Mouse (Mus musculus) heart, embryonic 11.5 days (tissue): ENCODE measurements around the gene Lmbr1. TPM values are rescaled to one million over a fixed set of nuclear protein-coding genes. Genes with fewer than 3 reads are reported as not detected.
"Not testable (repeated sequence)": the region's sequence is repeated elsewhere in the genome, so short reads cannot be mapped to it uniquely, and the experiment has no call there.

Source experiments
- ATAC-seq: fragments of 200-750 bp; cut with Nextera tagmentation; replicated peaks from 2 replicates; pipeline ENCODE4 v1.8.0; 2017; ENCODE audit warnings: moderate library complexity; ENCODE audit not compliant: insufficient number of reproducible peaks, low FRiP score, low TSS enrichment
- H3K27ac ChIP-seq: fragments of 300-500 bp; sonication (generic); 2 replicates; pipeline ENCODE4 v1.5.1; 2014; ENCODE audit warnings: mild to moderate bottlenecking, low read depth, low read length
- H3K27me3 ChIP-seq: fragments of 300-500 bp; sonication (generic); 2 replicates; pipeline ENCODE4 v1.6.1; 2014; ENCODE audit warnings: mild to moderate bottlenecking, low read length, mixed read lengths; ENCODE audit not compliant: control insufficient read depth, insufficient read depth
- H3K36me3 ChIP-seq: fragments of 300-500 bp; sonication (generic); 2 replicates; pipeline ENCODE4 v1.6.1; 2014; ENCODE audit warnings: mild to moderate bottlenecking, low read length, moderate library complexity, mixed read lengths; ENCODE audit not compliant: control insufficient read depth, insufficient read depth
- H3K4me1 ChIP-seq: fragments of 300-500 bp; sonication (generic); 2 replicates; pipeline ENCODE4 v1.6.1; 2014; ENCODE audit warnings: low read length; ENCODE audit not compliant: control insufficient read depth, insufficient read depth
- H3K4me2 ChIP-seq: fragments of 300-500 bp; sonication (generic); 2 replicates; pipeline ENCODE4 v1.6.1; 2014; ENCODE audit warnings: mild to moderate bottlenecking, moderate library complexity
- H3K4me3 ChIP-seq: fragments of 300-500 bp; sonication (generic); 2 replicates; pipeline ENCODE4 v1.5.1; 2014; ENCODE audit warnings: low read depth, low read length
- H3K9ac ChIP-seq: fragments of 300-500 bp; sonication (generic); 2 replicates; pipeline ENCODE4 v1.6.1; 2014; ENCODE audit warnings: mild to moderate bottlenecking, low read depth, low read length, moderate library complexity
- H3K9me3 ChIP-seq: fragments of 300-500 bp; sonication (generic); replicated peaks from 2 replicates; pipeline ENCODE4 v1.6.1; 2016; ENCODE audit warnings: low read length; ENCODE audit not compliant: control insufficient read depth
- WGBS: fragments of 180-500 bp; shearing (Covaris S2); extraction: QIAGEN DNeasy Blood & Tissue Kit; methylation state at CpG from one replicate; pipeline ENCODE4 v1.1.7; 2014; ENCODE audit not compliant: insufficient replicate concordance; 5-methylcytosine and 5-hydroxymethylcytosine counted together
- polyA plus RNA-seq: library from polyadenylated mRNA; unstranded; fragments of >200 nt; fragmentation: Nextera tagmentation; extraction: Ambion mirVana; gene quantifications from 2 replicates; pipeline ENCODE4 v1.2.1, GENCODE M21; 2014

Lmbr1 gene
- polyA plus RNA-seq = 11.2 and 12.9 TPM in 2 replicates

DNA sequence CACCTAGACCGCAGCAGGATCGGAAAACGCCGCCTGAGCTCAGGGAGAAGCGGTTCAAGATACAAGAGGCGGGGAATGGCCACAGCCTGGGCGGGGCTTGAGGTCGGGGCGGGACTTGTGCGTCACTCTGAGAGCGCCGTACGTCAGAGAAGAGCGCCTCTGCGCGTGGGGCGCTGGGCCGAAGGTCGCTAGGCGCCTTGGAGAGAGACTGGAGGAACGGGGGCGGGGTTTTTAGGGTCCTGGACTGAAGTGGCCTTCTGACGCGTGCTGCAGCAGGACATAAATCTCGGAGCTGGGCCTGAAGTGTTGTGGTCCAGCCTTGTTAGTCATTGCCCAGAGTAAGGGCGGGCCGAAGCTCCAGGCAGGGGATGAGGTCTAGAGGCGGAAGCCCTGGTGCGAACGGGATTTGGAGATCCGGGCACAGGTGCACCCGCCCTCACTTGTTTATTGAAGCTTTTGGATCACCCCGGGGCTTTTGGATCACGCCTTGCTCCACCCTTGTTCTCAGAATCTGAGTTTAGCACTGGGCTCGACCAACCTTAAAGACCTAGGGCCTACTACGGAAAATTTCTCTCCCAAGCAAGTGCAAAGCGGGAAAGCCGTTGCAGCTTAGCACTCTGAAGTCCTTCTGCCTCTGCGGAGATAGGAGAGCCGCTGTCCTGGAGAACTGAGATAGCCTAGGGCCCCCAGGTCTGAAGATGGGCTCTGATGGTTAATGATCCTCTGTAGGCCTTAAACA, at the start of gene Lmbr1:
Gene Lmbr1, minus strand, starts transcription at position 93 of the 739 bp plus-strand sequence.
- Histone ChIP-seq H3K27me3 (peaks cover 5% of the 10 kb centered on the region), H3K9ac (peak within 1 kb of the TSS; percentile 76), H3K4me3 (peak within 1 kb of the TSS; percentile 70), H3K36me3 (no peaks in the 10 kb centered on the region), H3K9me3 (no peaks in the 10 kb centered on the region), H3K27ac (peak within 1 kb of the TSS; percentile 68), H3K4me1 (peaks cover 3% of the 10 kb centered on the region; the same call in 1 of the 2 replicates), H3K4me2 (peak within 1 kb of the TSS; percentile 97)
- 1% methylated on average over 40 of the region's 40 CpGs for WGBS
- ATAC-seq = peak; percentile 95

DNA sequence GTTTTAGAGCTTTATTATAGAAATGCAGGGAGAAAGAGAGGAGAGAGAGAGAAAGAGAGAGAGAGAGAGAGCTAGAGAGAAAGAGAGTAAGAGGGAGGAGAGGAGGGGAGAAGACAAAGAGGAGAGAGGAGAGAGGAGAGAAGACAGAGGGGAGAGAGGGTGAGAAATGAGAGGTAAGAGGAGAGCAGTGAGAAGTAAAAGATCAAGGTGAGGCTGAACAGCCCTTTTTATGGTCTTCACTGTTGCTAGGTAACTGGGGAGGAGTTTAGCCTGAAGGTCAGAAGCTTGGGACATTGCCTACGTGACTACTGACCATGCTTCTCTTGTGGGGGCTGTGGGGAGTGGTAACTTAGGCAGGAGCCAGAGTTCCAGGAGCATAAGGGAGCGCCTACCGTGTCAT, 45.1 kb upstream of the Lmbr1 start:
- H3K27me3 ChIP-seq, H3K9ac ChIP-seq, H3K4me3 ChIP-seq, H3K9me3 ChIP-seq, H3K36me3 ChIP-seq, H3K4me1 ChIP-seq, H3K27ac ChIP-seq, ATAC-seq, H3K4me2 ChIP-seq: not testable (repeated sequence)
- WGBS = 63% methylated on average over 3 of the region's 3 CpGs

DNA sequence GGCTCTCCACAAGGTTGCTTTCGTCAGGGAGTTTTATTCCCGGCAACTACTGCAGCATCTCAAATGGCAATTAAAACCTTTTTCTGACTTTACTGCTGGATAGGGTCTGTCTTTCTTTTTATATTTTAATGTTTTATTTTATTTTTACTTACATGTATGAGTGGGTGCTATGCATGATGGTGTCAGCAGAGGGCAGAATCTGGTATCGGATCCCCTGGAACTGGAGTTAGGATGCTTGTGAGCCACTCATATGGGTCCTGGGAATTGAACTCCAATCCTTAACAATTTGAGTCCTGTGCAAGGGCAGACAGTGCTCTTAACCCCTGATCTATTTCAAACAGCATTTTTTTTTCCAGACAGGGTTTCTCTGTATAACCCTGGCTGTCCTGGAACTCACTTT, 34.9 kb upstream of the Lmbr1 start:
- Histone ChIP-seq H3K36me3 (no peaks in the 10 kb centered on the region), H3K27ac (no peak overlapping the region), H3K9me3 (no peaks in the 10 kb centered on the region), H3K4me1 (no peaks in the 10 kb centered on the region), H3K4me3 (no peak overlapping the region), H3K9ac (no peak overlapping the region), H3K4me2 (no peak overlapping the region), H3K27me3 (no peaks in the 10 kb centered on the region)
- WGBS = 79% methylated on average over 3 of the region's 3 CpGs
- ATAC-seq = no peak

DNA sequence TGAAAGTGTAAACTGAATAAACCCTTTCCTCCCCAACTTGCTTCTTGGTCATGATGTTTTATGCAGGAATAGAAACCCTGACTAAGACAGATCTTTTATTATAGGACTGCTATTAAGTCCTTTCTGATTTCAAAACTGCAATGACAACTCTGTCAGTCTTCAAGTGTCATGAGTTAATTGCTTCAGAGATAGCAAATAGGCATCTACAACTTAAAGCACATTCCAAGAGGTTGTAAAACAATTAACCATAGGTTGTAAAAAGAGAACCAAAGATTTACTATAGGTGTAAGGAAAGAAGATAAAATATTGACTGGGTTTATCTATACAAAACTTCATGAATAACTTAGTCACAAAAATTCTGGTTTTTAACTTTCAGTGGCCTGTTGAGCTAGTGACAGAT, 32.7 kb upstream of the Lmbr1 start:
- no peak overlapping the region for H3K4me3 ChIP-seq
- no peaks in the 10 kb centered on the region for H3K27me3 ChIP-seq
- H3K4me1 ChIP-seq = no peaks in the 10 kb centered on the region
- H3K9ac ChIP-seq = no peak overlapping the region
- H3K27ac ChIP-seq = no peak overlapping the region
- no peak overlapping the region for H3K4me2 ChIP-seq
- no peaks in the 10 kb centered on the region for H3K9me3 ChIP-seq
- ATAC-seq = no peak
- H3K36me3 ChIP-seq = no peaks in the 10 kb centered on the region

DNA sequence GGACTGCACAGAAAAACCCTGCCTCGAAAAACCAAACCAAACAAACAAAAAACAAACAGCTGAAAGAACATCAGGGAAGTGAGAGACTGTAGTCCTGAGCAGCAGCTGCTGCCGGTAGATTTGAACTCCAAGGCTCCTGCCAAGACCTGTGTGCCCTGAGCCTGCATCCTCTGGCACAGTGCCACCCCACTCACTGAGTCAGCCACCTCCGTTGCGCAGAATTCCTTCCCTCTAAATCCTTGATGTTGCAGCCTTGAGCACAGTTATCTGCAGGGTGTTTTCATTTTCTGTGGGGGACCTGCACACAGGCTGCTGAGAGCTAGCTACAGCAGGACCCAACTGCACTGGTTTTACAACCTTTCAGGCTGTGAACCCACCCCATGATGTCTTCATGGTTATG, 20.2 kb upstream of the Lmbr1 start:
- WGBS = 62% methylated on average over 4 of the region's 4 CpGs

DNA sequence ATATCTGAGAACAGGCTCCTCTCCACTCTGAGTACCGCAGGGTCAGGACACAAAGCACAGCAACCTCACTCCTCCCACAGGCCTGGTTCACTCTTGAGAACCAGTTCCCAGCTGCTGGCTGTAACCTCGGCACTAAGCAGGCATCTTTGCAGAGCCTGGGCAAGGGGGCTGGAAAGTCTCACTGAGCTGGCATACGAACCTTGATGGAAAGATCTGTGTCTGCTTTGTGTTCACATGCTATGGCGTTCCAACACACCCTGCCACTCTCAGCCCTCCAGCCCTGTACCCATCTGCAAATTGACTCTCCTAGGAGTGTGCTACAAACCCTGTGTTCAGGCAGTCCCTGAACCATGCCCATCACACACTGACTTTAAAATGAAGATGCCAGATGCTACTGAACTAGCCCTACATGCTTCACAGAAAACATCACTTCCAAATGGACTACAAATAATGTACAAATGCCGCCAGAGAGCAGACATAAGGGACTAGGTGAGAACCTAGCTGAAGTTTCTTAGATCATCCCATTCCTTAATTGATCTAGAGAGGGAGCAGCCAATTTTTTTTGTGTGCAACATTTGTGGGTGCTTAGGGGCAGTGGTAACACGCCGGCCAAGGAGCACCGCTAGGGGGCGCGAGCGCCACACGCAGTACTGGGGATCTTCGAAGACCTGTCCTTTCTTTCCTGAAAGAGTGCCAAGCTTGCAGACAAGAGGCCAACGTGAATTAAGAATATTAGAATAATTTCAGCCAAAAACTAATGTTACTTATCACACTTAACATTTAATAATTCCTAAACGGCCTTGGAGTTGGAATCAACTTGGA, 11.0 kb upstream of the Lmbr1 start:
- no peak for ATAC-seq
- H3K4me2 ChIP-seq = no peak overlapping the region

More for the DNA sequence above, 20.2 kb upstream of the Lmbr1 start:
- Histone ChIP-seq H3K36me3 (no peaks in the 10 kb centered on the region), H3K4me3 (no peak overlapping the region), H3K27me3 (no peaks in the 10 kb centered on the region), H3K4me2 (no peak overlapping the region), H3K27ac (no peak overlapping the region), H3K4me1 (no peaks in the 10 kb centered on the region), H3K9me3 (peaks cover 2% of the 10 kb centered on the region; the same call in 1 of the 2 replicates), H3K9ac (no peak overlapping the region)
- no peak for ATAC-seq

DNA sequence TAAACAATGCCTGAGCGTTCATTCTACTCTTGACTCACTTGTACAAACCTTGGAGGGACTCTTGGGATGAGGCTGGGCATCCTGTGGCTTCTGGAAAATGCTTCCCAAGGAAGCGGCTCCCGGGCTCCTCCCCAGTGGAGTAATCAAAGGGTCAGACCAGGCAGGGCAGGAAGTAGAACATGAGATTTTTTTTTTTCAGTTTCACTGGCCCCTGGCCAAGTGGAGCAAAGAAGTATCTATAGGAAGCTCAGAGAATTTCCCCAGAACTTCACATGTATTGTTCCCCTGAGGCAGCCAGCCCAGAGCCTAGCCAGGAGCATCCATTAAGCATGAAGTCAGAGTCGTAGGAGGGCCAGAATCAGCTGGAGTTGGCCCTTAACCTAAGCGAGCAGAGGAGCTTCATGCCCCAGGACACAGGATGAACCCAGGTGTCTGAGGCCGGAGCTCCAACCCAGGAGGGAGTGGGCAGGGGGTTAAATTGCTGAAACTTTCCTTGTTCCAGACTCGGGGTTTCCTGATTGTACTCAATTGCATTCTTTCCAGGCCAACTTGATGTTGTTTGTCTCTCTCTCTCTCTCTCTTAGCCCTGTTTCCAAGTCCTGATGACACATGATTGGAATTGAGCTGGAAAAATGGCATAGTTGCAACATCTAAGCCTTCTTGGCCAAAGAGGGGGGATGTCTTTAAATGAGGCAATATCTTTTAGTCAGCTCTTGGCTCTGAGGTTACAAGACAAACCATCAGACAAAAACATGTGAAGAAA, 10.2 kb upstream of the Lmbr1 start:
- Histone ChIP-seq H3K36me3 (no peaks in the 10 kb centered on the region), H3K27me3 (peaks cover 5% of the 10 kb centered on the region; the same call in 1 of the 2 replicates), H3K4me3 (no peak overlapping the region), H3K9me3 (no peaks in the 10 kb centered on the region), H3K9ac (no peak overlapping the region), H3K4me2 (no peak overlapping the region), H3K27ac (peak overlapping the region; percentile 68), H3K4me1 (no peaks in the 10 kb centered on the region)
- no peak for ATAC-seq
- 41% methylated on average over 7 of the region's 7 CpGs for WGBS

More for the DNA sequence above, 11.0 kb upstream of the Lmbr1 start:
- Histone ChIP-seq H3K36me3 (no peaks in the 10 kb centered on the region), H3K27ac (no peak overlapping the region; the same call in 1 of the 2 replicates), H3K4me3 (no peak overlapping the region), H3K4me1 (no peaks in the 10 kb centered on the region), H3K27me3 (peaks cover 5% of the 10 kb centered on the region; the same call in 1 of the 2 replicates), H3K9me3 (no peaks in the 10 kb centered on the region), H3K9ac (no peak overlapping the region)
- WGBS = 19% methylated on average over 15 of the region's 15 CpGs

DNA sequence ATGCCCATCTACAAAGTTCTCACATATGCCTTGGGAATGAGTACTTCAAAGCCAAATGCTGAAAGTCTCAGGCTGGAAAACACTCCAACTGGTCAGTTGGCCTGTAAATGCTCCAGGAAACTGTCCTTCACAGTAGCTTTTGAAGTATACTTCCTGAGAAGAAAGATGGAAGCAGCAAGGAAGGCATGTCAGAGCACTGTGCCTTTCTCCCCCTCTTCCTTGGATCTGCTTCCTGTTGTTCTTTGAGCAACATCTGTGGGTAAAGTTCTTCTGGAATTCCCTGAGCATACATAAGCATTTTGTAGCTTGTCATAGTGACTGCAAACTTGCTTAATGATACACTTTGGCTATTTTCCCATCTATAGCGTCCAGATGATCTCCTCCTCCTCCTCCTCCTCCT, 9.4 kb upstream of the Lmbr1 start:
- Histone ChIP-seq H3K4me1 (no peaks in the 10 kb centered on the region), H3K4me3 (no peak overlapping the region), H3K9me3 (no peaks in the 10 kb centered on the region), H3K4me2 (no peak overlapping the region), H3K27ac (peak overlapping the region; percentile 68), H3K27me3 (peaks cover 5% of the 10 kb centered on the region; the same call in 1 of the 2 replicates), H3K9ac (no peak overlapping the region), H3K36me3 (no peaks in the 10 kb centered on the region)
- WGBS = 46% methylated on average over 1 of the region's 1 CpGs
- no peak for ATAC-seq
